Mouse (Mus musculus) liver, adult 2 months (tissue): ENCODE results near the gene Dsel.

Experiments used
- CTCF ChIP-seq: fragments of 200-500 bp; IDR thresholded peaks from 2 replicates; pipeline ENCODE4 v1.5.1; 2011; ENCODE audit warnings: low read depth, low read length, control low read depth
- POLR2A ChIP-seq: fragments of 200-500 bp; IDR thresholded peaks from 2 replicates; pipeline ENCODE4 v1.6.1; 2011; ENCODE audit warnings: low read length, control low read depth; ENCODE audit not compliant: insufficient read depth; ENCODE audit errors: extremely low read depth

DNA sequence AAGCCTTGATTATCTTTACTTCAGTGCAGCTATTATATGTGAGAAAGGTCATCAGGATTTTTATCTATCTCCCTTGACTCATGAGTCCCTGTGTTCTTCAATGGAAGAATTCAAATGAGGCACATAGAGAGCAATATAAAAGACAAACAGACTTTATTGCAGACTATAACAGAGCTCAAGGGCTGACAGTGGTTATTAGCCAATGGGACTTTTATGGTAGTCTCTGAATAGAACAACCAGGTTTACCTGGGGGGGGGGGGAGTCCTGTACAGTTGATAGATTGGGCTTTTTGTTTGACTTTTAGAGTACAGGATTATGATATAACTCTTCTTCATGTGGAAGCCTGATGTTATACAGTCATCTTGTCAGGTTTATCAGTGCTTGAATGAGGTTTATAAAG lies 11.1 kb upstream of the Dsel start:
- TF ChIP-seq CTCF (no peak), POLR2A (no peak)
